Mouse (Mus musculus): ENCODE data around the gene Slc4a4. TPM values are rescaled to one million over a fixed set of nuclear protein-coding genes. Genes with fewer than 3 reads are reported as not detected.
"Not testable (repeated sequence)": the region's sequence is repeated elsewhere in the genome, so short reads cannot be mapped to it uniquely, and the experiment has no call there.

Gene Slc4a4
- polyA plus RNA-seq, 1 experiment from 2014 or later, result 12.1 TPM

DNA sequence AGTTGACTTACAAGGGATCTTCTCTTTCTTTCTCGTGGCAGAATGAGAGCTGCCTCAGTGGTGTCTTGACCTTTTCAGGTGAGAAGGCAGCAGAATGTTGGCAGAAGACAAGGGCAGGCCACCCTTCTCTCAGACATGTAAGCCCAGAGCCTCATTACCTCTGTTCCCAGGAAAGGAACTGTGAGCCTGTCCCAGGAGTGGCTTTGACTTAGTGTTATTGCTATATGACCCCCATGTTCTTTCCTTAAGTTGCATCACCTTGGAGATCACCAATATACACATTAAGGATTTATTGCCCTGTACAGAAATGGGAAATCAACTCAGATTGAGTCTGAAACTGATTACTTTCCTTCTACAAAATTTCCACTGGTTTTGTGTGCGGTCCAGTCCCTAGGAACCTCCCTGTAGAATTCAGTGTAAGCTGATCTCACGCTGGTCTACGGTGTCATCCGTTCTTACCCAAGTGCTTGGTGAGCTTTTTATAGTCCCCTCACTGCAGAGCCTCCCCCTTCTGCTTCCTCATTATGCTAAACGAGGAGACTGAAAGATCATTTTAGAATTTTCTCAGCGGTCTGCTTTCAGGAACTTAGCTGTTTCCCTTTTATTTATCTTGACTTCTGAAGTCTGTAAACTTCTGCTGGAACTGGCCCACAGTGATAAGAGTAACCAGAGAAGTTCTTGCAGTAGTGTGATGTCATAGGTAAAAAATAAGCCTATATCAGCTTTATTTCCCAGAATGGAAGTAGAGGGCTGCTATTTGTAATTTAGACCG lies 94.8 kb downstream of the Slc4a4 start:
- 70% methylated on average over 8 of the region's 8 CpGs for WGBS
- no peaks in the 10 kb centered on the region for H3K4me1 ChIP-seq (replicated peaks; ENCODE audit: control insufficient read depth, insufficient read depth, low read length)
- H3K4me3 ChIP-seq (replicated peaks; ENCODE audit: low read length), result no peak overlapping the region
- no peak overlapping the region for H3K9ac ChIP-seq
- H3K27me3 ChIP-seq (ENCODE audit: control insufficient read depth, insufficient read depth, low read length), result no peaks in the 10 kb centered on the region
- H3K4me2 ChIP-seq (replicated peaks), result no peak overlapping the region
- H3K36me3 ChIP-seq (replicated peaks; ENCODE audit: control insufficient read depth, insufficient read depth), result no peaks in the 10 kb centered on the region
- H3K9me3 ChIP-seq (ENCODE audit: control insufficient read depth, low read length), result no peaks in the 10 kb centered on the region
- ATAC-seq (ENCODE audit: low FRiP score) (no peak), DNase-seq (ENCODE audit: low spot score) (no peak)
- H3K27ac ChIP-seq, result no peak overlapping the region

DNA sequence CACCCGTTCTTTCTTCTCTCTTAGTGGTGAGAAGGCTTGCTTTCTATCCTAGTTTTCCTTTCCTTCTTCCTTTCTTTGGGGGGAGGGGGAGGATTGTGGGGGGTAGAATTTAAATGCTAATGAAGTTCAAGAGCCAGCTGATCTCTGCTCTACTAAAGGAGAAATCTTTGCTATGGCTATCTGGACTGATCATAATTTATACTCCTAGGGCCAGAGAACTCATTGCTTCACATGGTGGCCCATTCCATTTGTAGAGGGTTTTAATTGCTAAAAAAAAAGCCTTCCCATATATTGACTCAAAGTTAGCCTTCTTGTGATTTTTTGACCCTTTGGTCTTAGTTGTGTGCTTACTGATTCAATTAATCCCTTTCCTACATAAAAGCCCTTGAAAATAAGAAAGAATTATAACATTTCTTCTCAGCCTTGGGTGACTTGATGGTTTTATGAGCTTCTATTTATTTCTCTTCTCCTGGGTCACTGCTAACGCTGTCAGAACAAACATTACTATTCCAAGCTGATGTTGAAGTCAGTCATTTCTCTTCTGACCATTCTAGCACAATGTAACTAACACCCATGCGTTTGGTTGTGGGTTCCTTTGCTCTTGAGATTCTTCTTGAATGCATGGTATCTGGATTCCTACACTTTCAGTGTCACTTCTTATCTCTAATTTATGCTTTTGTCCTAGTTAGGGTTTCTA lies 95.6 kb downstream of the Slc4a4 start:
- H3K36me3 ChIP-seq (replicated peaks; ENCODE audit: control insufficient read depth, insufficient read depth), result no peaks in the 10 kb centered on the region
- H3K9me3 ChIP-seq (ENCODE audit: control insufficient read depth, low read length), result no peaks in the 10 kb centered on the region
- no peaks in the 10 kb centered on the region for H3K4me1 ChIP-seq (replicated peaks; ENCODE audit: control insufficient read depth, insufficient read depth, low read length)
- no peak overlapping the region for H3K9ac ChIP-seq
- no peak overlapping the region for H3K4me2 ChIP-seq (replicated peaks)
- no peak overlapping the region for H3K4me3 ChIP-seq (replicated peaks; ENCODE audit: low read length)
- 81% methylated on average over 3 of the region's 3 CpGs for WGBS
- H3K27ac ChIP-seq, result no peak overlapping the region
- H3K27me3 ChIP-seq (ENCODE audit: control insufficient read depth, insufficient read depth, low read length), result no peaks in the 10 kb centered on the region
- no peak for DNase-seq (ENCODE audit: low spot score)
- no peak for ATAC-seq (ENCODE audit: low FRiP score)

DNA sequence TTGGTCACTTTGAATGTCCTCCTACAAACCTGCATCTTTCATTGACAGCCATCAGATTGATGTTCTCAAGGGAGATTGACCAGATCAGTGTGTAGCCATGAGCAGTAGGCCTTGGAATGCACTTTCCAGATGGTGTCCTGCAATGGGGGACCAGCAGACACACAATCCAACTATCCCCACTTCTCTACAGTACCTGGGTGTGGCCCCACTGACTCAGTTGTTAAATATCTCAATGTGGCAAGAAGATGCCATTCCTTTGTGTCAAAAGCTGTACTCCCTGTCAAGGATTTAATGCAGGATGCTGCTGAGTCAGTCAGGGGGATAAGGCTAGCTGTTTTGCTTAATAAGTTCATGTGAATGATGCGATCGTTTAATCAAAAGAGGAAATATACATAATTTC lies 96.6 kb downstream of the Slc4a4 start:
- H3K9ac ChIP-seq, result no peak overlapping the region
- 96% methylated on average over 2 of the region's 2 CpGs for WGBS
- H3K27ac ChIP-seq, result no peak overlapping the region
- H3K4me2 ChIP-seq (replicated peaks), result no peak overlapping the region
- H3K9me3 ChIP-seq (ENCODE audit: control insufficient read depth, low read length), result no peaks in the 10 kb centered on the region
- no peak for ATAC-seq (ENCODE audit: low FRiP score)
- H3K27me3 ChIP-seq (ENCODE audit: control insufficient read depth, insufficient read depth, low read length), result no peaks in the 10 kb centered on the region
- no peak for DNase-seq (ENCODE audit: low spot score)
- H3K4me1 ChIP-seq (replicated peaks; ENCODE audit: control insufficient read depth, insufficient read depth, low read length), result no peaks in the 10 kb centered on the region
- no peaks in the 10 kb centered on the region for H3K36me3 ChIP-seq (replicated peaks; ENCODE audit: control insufficient read depth, insufficient read depth)
- H3K4me3 ChIP-seq (replicated peaks; ENCODE audit: low read length), result no peak overlapping the region

DNA sequence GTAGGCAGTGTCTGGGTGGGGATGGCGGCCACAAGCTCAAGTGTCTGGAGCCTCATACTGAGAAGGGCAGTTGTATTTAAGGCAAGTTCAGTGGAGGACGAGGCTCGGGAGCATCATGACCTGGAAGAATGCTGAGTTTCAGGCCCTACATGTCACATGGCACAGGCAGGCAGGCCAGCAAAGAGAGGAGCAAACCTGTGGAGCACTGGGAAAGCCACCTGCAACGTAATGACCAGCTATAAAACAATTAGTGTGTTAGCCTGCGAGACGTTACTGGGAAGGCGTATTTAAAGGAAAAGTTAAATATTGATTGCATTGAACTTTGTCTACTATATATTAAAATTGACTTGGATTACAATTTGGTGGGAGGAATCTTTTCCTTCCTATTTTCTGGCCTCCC lies 97.0 kb downstream of the Slc4a4 start:
- no peak overlapping the region for H3K27ac ChIP-seq
- H3K4me3 ChIP-seq (replicated peaks; ENCODE audit: low read length), result no peak overlapping the region

DNA sequence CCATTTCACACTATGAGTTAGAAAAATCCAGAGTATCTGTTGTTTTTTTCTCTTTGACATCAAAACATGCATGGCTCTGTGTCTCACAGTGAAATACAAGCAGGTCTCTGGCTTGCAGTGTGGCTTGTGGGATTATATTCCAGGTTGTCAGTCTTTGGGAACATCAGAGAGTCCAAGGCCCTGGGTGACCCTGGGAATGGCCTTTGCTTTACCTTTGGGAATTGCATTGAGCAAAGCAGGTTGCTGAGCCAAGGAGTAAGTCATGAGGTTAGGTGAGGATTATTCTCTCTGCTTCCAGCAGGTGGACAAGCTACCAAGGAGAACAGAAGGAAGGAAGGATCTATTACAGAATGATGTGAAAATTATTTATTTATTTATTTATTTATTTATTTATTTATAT lies 102.4 kb downstream of the Slc4a4 start:
- ATAC-seq (ENCODE audit: low FRiP score) (no peak), DNase-seq (ENCODE audit: low spot score) (no peak)
- Histone ChIP-seq H3K27ac (no peak overlapping the region), H3K27me3 (ENCODE audit: control insufficient read depth, insufficient read depth, low read length) (no peaks in the 10 kb centered on the region), H3K9ac (no peak overlapping the region), H3K4me2 (replicated peaks) (no peak overlapping the region), H3K4me3 (replicated peaks; ENCODE audit: low read length) (no peak overlapping the region), H3K4me1 (replicated peaks; ENCODE audit: control insufficient read depth, insufficient read depth, low read length) (no peaks in the 10 kb centered on the region), H3K36me3 (replicated peaks; ENCODE audit: control insufficient read depth, insufficient read depth) (no peaks in the 10 kb centered on the region), H3K9me3 (ENCODE audit: control insufficient read depth, low read length) (no peaks in the 10 kb centered on the region)

More for the DNA sequence above, 97.0 kb downstream of the Slc4a4 start:
- DNase-seq (ENCODE audit: low spot score) (no peak), ATAC-seq (ENCODE audit: low FRiP score) (no peak)
- Histone ChIP-seq H3K36me3 (replicated peaks; ENCODE audit: control insufficient read depth, insufficient read depth) (no peaks in the 10 kb centered on the region), H3K9ac (no peak overlapping the region), H3K4me1 (replicated peaks; ENCODE audit: control insufficient read depth, insufficient read depth, low read length) (no peaks in the 10 kb centered on the region), H3K4me2 (replicated peaks) (no peak overlapping the region), H3K27me3 (ENCODE audit: control insufficient read depth, insufficient read depth, low read length) (no peaks in the 10 kb centered on the region), H3K9me3 (ENCODE audit: control insufficient read depth, low read length) (no peaks in the 10 kb centered on the region)
- 83% methylated on average over 7 of the region's 7 CpGs for WGBS

DNA sequence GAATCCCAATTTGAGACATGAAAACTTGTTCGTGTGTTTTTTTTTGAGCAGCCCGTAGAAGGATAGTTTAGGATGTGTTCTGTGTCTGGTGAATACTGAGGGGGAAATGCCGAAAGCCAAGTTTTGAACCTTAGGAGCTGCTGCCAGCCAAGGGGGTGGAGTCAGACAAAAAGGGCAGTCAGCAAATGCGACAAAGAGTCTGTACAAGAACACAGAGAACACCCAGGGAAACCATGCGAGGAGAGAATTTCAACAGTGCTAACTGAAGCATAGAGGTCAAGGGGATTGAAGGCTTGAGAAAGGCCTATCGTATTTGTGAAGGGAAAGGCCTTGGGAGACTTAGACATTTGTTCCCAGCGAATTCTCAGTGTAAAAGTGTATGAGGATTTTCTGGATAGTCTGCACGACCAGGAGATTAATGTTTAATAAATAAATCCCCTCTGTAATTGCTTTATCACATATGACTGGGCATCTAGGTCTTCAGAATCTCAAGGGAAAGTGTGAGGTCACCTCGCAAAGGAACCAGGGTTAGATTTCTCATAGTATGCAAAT lies 103.7 kb downstream of the Slc4a4 start:
- no peak overlapping the region for H3K4me3 ChIP-seq (replicated peaks; ENCODE audit: low read length)
- ATAC-seq (ENCODE audit: low FRiP score) (no peak), DNase-seq (ENCODE audit: low spot score) (no peak)
- H3K27me3 ChIP-seq (ENCODE audit: control insufficient read depth, insufficient read depth, low read length), result no peaks in the 10 kb centered on the region
- H3K9me3 ChIP-seq (ENCODE audit: control insufficient read depth, low read length), result no peaks in the 10 kb centered on the region
- no peaks in the 10 kb centered on the region for H3K36me3 ChIP-seq (replicated peaks; ENCODE audit: control insufficient read depth, insufficient read depth)
- WGBS, result 62% methylated on average over 9 of the region's 9 CpGs
- H3K9ac ChIP-seq, result no peak overlapping the region
- no peak overlapping the region for H3K4me2 ChIP-seq (replicated peaks)
- 0 out of 2 replicates have a peak overlapping the region, but pooled peaks have one; percentile 14 for H3K27ac ChIP-seq
- H3K4me1 ChIP-seq (replicated peaks; ENCODE audit: control insufficient read depth, insufficient read depth, low read length), result no peaks in the 10 kb centered on the region

DNA sequence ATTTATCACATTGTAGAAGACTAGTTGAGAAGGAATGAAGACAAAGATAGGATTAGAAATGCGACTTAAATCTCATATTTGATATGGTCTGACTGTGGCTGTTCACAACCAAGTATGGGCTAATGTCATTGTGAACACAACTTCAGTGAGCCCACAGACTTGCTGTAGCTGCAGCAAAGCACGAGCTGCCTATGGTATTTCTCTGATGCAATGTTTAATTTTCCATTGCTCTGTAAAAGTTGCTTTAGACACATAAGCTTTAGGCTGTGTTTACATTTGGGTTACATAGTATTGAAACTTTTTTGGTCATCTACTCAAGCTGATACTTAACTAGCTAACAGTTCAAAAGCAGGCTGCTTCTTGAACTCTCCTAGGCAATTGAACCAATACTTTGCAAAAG lies 104.7 kb downstream of the Slc4a4 start:
- not testable (repeated sequence) for H3K9me3 ChIP-seq (ENCODE audit: control insufficient read depth, low read length); H3K27ac ChIP-seq; DNase-seq (ENCODE audit: low spot score); H3K4me3 ChIP-seq (replicated peaks; ENCODE audit: low read length); H3K27me3 ChIP-seq (ENCODE audit: control insufficient read depth, insufficient read depth, low read length); H3K9ac ChIP-seq; H3K4me2 ChIP-seq (replicated peaks); H3K4me1 ChIP-seq (replicated peaks; ENCODE audit: control insufficient read depth, insufficient read depth, low read length); H3K36me3 ChIP-seq (replicated peaks; ENCODE audit: control insufficient read depth, insufficient read depth); ATAC-seq (ENCODE audit: low FRiP score)
- WGBS, result 96% methylated on average over 2 of the region's 2 CpGs

DNA sequence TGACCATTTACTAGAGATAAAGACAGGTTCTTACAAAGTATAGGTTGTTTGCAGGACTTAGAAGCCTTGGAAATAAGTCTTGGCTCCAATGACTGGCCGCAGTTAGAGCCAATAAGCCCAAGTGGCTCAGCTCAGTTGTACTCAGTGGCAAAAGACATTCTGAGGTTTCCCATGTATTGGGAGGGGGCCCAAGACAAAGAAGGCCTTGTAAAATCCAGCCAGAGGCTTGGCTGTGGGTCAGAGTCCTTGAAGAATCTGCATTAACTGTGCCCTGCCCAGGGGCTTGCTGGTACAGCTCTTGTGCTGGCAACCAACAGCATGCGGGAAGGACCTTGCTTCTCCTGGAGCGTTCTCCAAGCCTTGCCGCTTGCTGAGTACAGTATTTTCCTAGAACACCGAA lies 107.9 kb downstream of the Slc4a4 start:
- Histone ChIP-seq H3K4me3 (replicated peaks; ENCODE audit: low read length) (no peak overlapping the region), H3K27me3 (ENCODE audit: control insufficient read depth, insufficient read depth, low read length) (no peaks in the 10 kb centered on the region), H3K4me2 (replicated peaks) (no peak overlapping the region), H3K4me1 (replicated peaks; ENCODE audit: control insufficient read depth, insufficient read depth, low read length) (no peaks in the 10 kb centered on the region), H3K27ac (no peak overlapping the region), H3K9ac (no peak overlapping the region), H3K36me3 (replicated peaks; ENCODE audit: control insufficient read depth, insufficient read depth) (no peaks in the 10 kb centered on the region), H3K9me3 (ENCODE audit: control insufficient read depth, low read length) (0 out of 2 replicates have a peak, but pooled peaks cover 4% of the 10 kb centered on the region)
- WGBS, result 89% methylated on average over 5 of the region's 5 CpGs
- DNase-seq (ENCODE audit: low spot score) (no peak), ATAC-seq (ENCODE audit: low FRiP score) (peak; percentile 72; the same call in 1 of the 2 replicates)

DNA sequence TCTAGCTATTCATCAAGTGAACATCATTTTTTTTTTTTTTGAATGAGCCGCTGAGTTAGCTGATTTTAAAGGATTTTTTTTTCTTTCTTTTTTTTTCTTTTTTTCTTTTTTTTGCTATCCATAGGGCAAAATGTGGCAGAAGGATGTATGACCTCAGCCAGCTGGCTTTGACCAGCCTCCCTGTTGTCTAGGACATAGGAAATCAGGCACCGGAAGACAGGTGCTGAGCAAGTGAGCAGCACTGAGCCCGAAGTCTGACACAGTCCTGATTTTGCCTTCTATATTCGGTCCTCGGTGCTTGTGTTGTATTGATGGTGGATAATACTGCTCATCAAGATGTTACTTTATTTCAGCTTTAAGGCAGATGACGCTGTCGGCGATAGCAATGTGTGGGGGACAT lies 109.6 kb downstream of the Slc4a4 start:
- H3K27me3 ChIP-seq (ENCODE audit: control insufficient read depth, insufficient read depth, low read length), result no peaks in the 10 kb centered on the region

More for the DNA sequence above, 109.6 kb downstream of the Slc4a4 start:
- Histone ChIP-seq H3K4me1 (replicated peaks; ENCODE audit: control insufficient read depth, insufficient read depth, low read length) (no peaks in the 10 kb centered on the region), H3K9me3 (ENCODE audit: control insufficient read depth, low read length) (0 out of 2 replicates have a peak, but pooled peaks cover 6% of the 10 kb centered on the region), H3K4me2 (replicated peaks) (no peak overlapping the region), H3K27ac (no peak overlapping the region), H3K9ac (no peak overlapping the region), H3K36me3 (replicated peaks; ENCODE audit: control insufficient read depth, insufficient read depth) (no peaks in the 10 kb centered on the region), H3K4me3 (replicated peaks; ENCODE audit: low read length) (no peak overlapping the region)
- no peak for ATAC-seq (ENCODE audit: low FRiP score)
- DNase-seq (ENCODE audit: low spot score), result no peak
- 95% methylated on average over 8 of the region's 8 CpGs for WGBS
